Mouse (Mus musculus): ENCODE results near the gene Zfp92. TPM values are rescaled to one million over a fixed set of nuclear protein-coding genes. Genes with fewer than 3 reads are reported as not detected.

Gene Zfp92
- total and polyA plus RNA-seq, 3 experiments: 0.04 TPM; not detected in 2

- TF ChIP-seq UBTF (IDR thresholded peaks at IDR 0.05; ENCODE audit: low read depth, low read length) (no peak), POLR2AphosphoS2 (IDR thresholded peaks at IDR 0.05; ENCODE audit: low read depth, low read length) (no peak), CHD2 (IDR thresholded peaks at IDR 0.05; ENCODE audit: low read length) (no peak), MAZ (IDR thresholded peaks at IDR 0.05; ENCODE audit: low read depth, low read length) (no peak), PAX5 (IDR thresholded peaks at IDR 0.05; ENCODE audit: low read length) (no peak), MXI1 (IDR thresholded peaks at IDR 0.05; ENCODE audit: low read depth, low read length) (no peak), MAX (IDR thresholded peaks at IDR 0.05; ENCODE audit: low read length) (no peak), RCOR1 (conservative IDR thresholded peaks at IDR 0.05; ENCODE audit: low read depth, low read length) (no peak), MYC (IDR thresholded peaks at IDR 0.05; ENCODE audit: low read depth, low read length) (no peak), JUN (IDR thresholded peaks at IDR 0.05; ENCODE audit: insufficient read depth, low read depth, low read length) (no peak), ELF1 (IDR thresholded peaks at IDR 0.05; ENCODE audit: low read depth, low read length) (no peak), TBP (conservative IDR thresholded peaks at IDR 0.05; ENCODE audit: low read depth, low read length) (no peak), ZNF384 (IDR thresholded peaks at IDR 0.05; ENCODE audit: low read depth, low read length) (no peak), SIN3A (IDR thresholded peaks at IDR 0.05; ENCODE audit: low read length) (no peak)
- dilution Hi-C loops (cut with MboI; ENCODE audit: extremely low pct_ligation_motif_present, extremely low pct_unique_long_range_greater_than_20kb, low sequenced_read_pairs): no loop called here
- H3K9me3 ChIP-seq (replicated peaks; ENCODE audit: low read length): no peaks in the 10 kb centered on the region
- H3K4me2 ChIP-seq (ENCODE audit: insufficient read depth, low read depth, poor library complexity, severe bottlenecking): no peak overlapping the region
- H3K27me3 ChIP-seq (replicated peaks): peaks cover 2% of the 10 kb centered on the region
- H3K4me3 ChIP-seq (replicated peaks in 1 of 3; ENCODE audit: low read depth in 2 of 3, low read length in 2 of 3, poor library complexity in 1 of 3): no peak overlapping the region
- no peaks in the 10 kb centered on the region for H3K36me3 ChIP-seq (replicated peaks in 1 of 2; ENCODE audit: control insufficient read depth in 1 of 2, insufficient read depth in 1 of 2, low read length in 1 of 2)
- H3K79me2 ChIP-seq (replicated peaks; ENCODE audit: control insufficient read depth, extremely low read depth, insufficient read depth, poor library complexity, severe bottlenecking): no peaks in the 10 kb centered on the region
- H3K27ac ChIP-seq (ENCODE audit: insufficient read depth, low read depth): no peak overlapping the region
- DNase-seq (ENCODE audit: extremely low read depth): no peak
- in situ Hi-C loops (cut with MboI; ENCODE audit: low pct_ligation_motif_present, low pct_unique_long_range_greater_than_20kb, low sequenced_read_pairs): no loop called here
- H3K9ac ChIP-seq (ENCODE audit: insufficient read depth, low read depth): no peak overlapping the region
- no peaks in the 10 kb centered on the region for H3K4me1 ChIP-seq (ENCODE audit: control insufficient read depth in 1 of 2, insufficient read depth in 2 of 2)
Measured at GRCm38 (mm10) chrX:73467446-73468241, 56.7 kb downstream of the Zfp92 start.

GRCm38 (mm10) chrX:73468330-73468729, 57.4 kb downstream of the Zfp92 start:
- Histone ChIP-seq H3K27ac (ENCODE audit: insufficient read depth, low read depth) (no peak overlapping the region), H3K9ac (ENCODE audit: insufficient read depth, low read depth) (no peak overlapping the region), H3K4me3 (replicated peaks in 1 of 3; ENCODE audit: low read depth in 2 of 3, low read length in 2 of 3, poor library complexity in 1 of 3) (no peak overlapping the region), H3K79me2 (replicated peaks; ENCODE audit: control insufficient read depth, extremely low read depth, insufficient read depth, poor library complexity, severe bottlenecking) (no peaks in the 10 kb centered on the region), H3K36me3 (replicated peaks in 1 of 2; ENCODE audit: control insufficient read depth in 1 of 2, insufficient read depth in 1 of 2, low read length in 1 of 2) (no peaks in the 10 kb centered on the region), H3K9me3 (replicated peaks; ENCODE audit: low read length) (no peaks in the 10 kb centered on the region), H3K4me2 (ENCODE audit: insufficient read depth, low read depth, poor library complexity, severe bottlenecking) (no peak overlapping the region), H3K4me1 (ENCODE audit: control insufficient read depth in 1 of 2, insufficient read depth in 2 of 2) (no peaks in the 10 kb centered on the region), H3K27me3 (replicated peaks) (peaks cover 2% of the 10 kb centered on the region)
- in situ Hi-C loops (cut with MboI; ENCODE audit: low pct_ligation_motif_present, low pct_unique_long_range_greater_than_20kb, low sequenced_read_pairs): no loop called here
- dilution Hi-C loops (cut with MboI; ENCODE audit: extremely low pct_ligation_motif_present, extremely low pct_unique_long_range_greater_than_20kb, low sequenced_read_pairs): no loop called here
- TF ChIP-seq PAX5 (IDR thresholded peaks at IDR 0.05; ENCODE audit: low read length) (no peak), NRF1 (IDR thresholded peaks at IDR 0.05; ENCODE audit: low read depth, low read length) (no peak)
- no peak for DNase-seq (ENCODE audit: extremely low read depth)
